Mouse (Mus musculus) adrenal gland, postnatal 25 days (tissue): ENCODE data around the gene Ppia. TPM values are rescaled to one million over a fixed set of nuclear protein-coding genes. Genes with fewer than 3 reads are reported as not detected.
A peak's percentile ranks its signal among the peaks of the same experiment; 100 is the strongest.
"Not testable (repeated sequence)": the region's sequence is repeated elsewhere in the genome, so short reads cannot be mapped to it uniquely, and the experiment has no call there.

Experiments
- DNase-seq: peaks from one replicate; pipeline ENCODE4 v3.0.0; 2021; ENCODE audit warnings: mixed read lengths
- microRNA-seq, 2 experiments: library from miRNA; unstranded; fragments of <30 nt; microRNA quantifications; one replicate each; pipeline ENCODE4 v1.2.0; 2021
- total RNA-seq: library from RNA; stranded (reverse); gene quantifications from 2 replicates; pipeline ENCODE4 v1.2.3, GENCODE M21; 2021

The Ppia gene
- total RNA-seq, 1 experiment from 2014 or later, result 1,993 TPM

DNA sequence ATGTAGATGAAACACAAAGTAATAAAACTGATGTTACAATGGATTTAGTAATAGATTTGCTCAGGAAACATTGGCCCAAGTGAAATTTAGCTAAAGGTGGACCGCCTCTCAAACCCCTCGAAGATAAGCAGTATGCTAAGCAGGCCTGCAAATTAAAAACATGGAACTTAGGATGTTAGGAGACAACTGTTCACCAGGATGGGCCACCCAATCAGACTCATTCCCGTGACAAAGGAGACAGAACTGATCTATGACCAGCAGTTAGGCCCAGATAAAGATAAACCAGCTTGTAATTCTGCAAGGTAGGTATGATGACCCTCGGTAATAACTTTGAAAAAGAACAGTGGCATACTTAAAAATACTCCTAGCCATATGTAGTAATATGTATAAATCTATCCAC lies 27.9 kb downstream of the Ppia start:
- no peak for DNase-seq

DNA sequence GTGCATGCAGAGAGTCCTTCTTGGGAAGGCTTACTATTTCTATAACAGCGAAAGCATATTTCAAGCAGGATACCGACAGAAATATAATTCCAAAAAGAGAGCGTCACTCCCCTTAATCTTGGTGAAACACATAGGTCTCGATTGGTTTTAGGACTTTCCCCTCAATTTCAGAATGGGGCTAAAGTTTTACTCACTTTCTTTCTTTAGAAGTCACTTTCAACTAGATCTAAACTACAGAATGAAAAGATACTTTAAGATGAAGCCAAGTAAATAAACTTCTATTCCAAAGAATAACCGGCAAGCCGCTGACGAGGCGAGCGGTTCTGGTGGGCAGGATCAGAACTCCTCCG lies 28.5 kb downstream of the Ppia start:
- DNase-seq, result no peak

- DNase-seq, result peak; percentile 99
Measured at GRCm38 (mm10) chr11:6444077-6444853, 29.0 kb downstream of the Ppia start, which contains the start of gene H2afv. Gene H2afv, minus strand, starts transcription at chr11:6444443.

DNA sequence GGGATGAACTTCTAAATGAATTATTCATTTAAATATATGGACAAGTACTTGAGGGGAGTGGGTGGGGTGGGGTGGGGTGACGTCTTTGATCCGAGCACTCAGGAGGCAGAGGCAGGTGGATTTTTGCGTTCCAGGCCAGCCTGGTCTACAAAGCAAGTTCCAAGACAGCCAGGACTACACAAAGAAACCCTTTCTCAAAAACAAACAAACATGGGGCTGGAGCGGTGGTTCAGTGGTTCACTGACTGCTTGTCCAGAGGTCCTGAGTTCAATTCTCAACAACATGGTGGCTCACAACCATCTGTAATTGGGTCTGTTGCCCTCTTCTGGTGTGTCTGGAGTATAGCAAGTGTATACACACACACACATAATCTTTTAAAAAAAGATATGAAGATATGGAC lies 30.2 kb downstream of the Ppia start:
- no peak for DNase-seq

- DNase-seq, result no peak
Measured at GRCm38 (mm10) chr11:6445951-6446350, 30.7 kb downstream of the Ppia start.

- DNase-seq, result no peak
Measured at GRCm38 (mm10) chr11:6447493-6447892, 32.2 kb downstream of the Ppia start.

GRCm38 (mm10) chr11:6448155-6448554 lies 32.9 kb downstream of the Ppia start:
- DNase-seq, result not testable (repeated sequence)

GRCm38 (mm10) chr11:6456083-6456482 lies 40.8 kb downstream of the Ppia start:
- no peak for DNase-seq

- DNase-seq, result no peak
Measured at GRCm38 (mm10) chr11:6463159-6463837, 48.1 kb downstream of the Ppia start.

DNA sequence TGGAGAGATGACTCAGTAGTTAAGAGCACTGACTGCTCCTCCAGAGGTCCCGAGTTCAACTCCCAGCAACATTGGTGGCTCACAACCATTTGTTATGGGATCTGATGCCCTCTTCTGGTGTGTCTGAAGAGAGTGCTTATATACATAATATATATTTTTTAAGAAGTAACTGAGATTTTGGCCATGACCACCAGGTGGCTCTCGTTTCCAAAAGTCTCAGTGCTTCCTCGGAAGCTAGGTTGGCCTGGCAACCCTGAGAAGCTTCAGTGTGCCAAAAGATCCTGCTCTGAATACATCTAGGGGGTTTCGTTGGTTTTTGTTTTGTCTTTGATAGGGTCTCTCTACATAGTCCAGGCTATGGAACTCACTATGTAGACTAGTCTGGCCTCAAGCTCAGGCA lies 49.9 kb downstream of the Ppia start:
- DNase-seq, result peak; percentile 53

DNA sequence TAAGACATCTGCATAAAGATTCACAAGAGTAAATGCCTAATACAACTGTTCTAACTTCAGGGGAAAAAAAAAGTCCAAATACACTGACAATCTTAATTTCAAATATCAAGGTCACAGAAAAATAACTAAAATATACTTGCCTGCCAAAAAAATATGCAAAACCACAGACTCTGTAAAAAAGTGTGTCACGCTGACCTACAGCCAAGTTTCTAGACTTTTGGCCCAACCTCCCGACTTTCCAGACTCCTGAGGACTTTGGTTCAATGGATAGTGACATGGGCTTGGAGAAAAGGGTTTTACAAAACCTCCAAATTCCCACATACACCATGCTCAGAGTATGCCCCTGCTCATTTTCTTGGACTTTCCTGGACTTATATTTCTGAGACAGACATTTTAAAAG lies 53.3 kb downstream of the Ppia start:
- no peak for DNase-seq

Small RNAs within 50 kb of the gene (microRNA-seq; reads per million reads assigned to microRNA genes)
- gene Mir7651, result 0 to 0.36 reads per million in 2 experiments

Other genes starting within 250 kb of the Ppia start
- gene A730071L15Rik, start 215.4 kb upstream of the Ppia start, total RNA-seq, result 0.39 TPM in 1 of 2 replicates, not detected in the other
- gene Nudcd3, start 215.0 kb upstream of the Ppia start, total RNA-seq, result 59.0 and 63.1 TPM in 2 replicates
- gene Npc1l1, start 185.3 kb upstream of the Ppia start, total RNA-seq, result not detected in 2 replicates
- gene Ddx56, start 147.7 kb upstream of the Ppia start, total RNA-seq, result 52.5 and 57.3 TPM in 2 replicates
- 93.1 and 105 TPM in 2 replicates for gene Tmed4, start 140.6 kb upstream of the Ppia start, total RNA-seq
- 547 and 550 TPM in 2 replicates for gene Ogdh, start 123.8 kb upstream of the Ppia start, total RNA-seq
- gene Zmiz2, start 26.4 kb upstream of the Ppia start, total RNA-seq, result 61.5 and 63.4 TPM in 2 replicates
- gene H2afv, start 29.0 kb downstream of the Ppia start, total RNA-seq, result 75.0 and 84.5 TPM in 2 replicates
- gene Purb, start 60.5 kb downstream of the Ppia start, total RNA-seq, result 72.5 and 73.5 TPM in 2 replicates
- 0.48 and 1.3 TPM in 2 replicates for gene Myo1g, start 105.5 kb downstream of the Ppia start, total RNA-seq
- gene Ccm2, start 131.4 kb downstream of the Ppia start, total RNA-seq, result 31.5 and 38.4 TPM in 2 replicates
- gene Nacad, start 190.6 kb downstream of the Ppia start, total RNA-seq, result 2.2 and 2.5 TPM in 2 replicates
- gene Tbrg4, start 210.6 kb downstream of the Ppia start, total RNA-seq, result 54.1 and 60.7 TPM in 2 replicates
- gene Wap, start 223.2 kb downstream of the Ppia start, total RNA-seq, result not detected in 2 replicates
- 10.5 and 13.4 TPM in 2 replicates for gene Ramp3, start 243.1 kb downstream of the Ppia start, total RNA-seq